Mouse (Mus musculus) large intestine, adult 2 months (tissue): ENCODE measurements around the gene Dad1. TPM values are rescaled to one million over a fixed set of nuclear protein-coding genes. Genes with fewer than 3 reads are reported as not detected.

Source experiments
- DNase-seq: peaks from one replicate; pipeline ENCODE4 v3.0.0-alpha.2; 2012; ENCODE audit warnings: low read depth, low spot score
- WGBS: fragments of 180-500 bp; shearing (Covaris S2); methylation state at CpG from one replicate; pipeline ENCODE4 v1.1.7; 2018; 5-methylcytosine and 5-hydroxymethylcytosine counted together
- polyA plus RNA-seq: library from polyadenylated mRNA; depleted of rRNA; stranded (reverse); fragments of >200 nt; gene quantifications from 2 replicates; pipeline ENCODE4 v1.2.3, GENCODE M21; 2012

Gene Dad1
- polyA plus RNA-seq, 1 experiment = 904 TPM

DNA sequence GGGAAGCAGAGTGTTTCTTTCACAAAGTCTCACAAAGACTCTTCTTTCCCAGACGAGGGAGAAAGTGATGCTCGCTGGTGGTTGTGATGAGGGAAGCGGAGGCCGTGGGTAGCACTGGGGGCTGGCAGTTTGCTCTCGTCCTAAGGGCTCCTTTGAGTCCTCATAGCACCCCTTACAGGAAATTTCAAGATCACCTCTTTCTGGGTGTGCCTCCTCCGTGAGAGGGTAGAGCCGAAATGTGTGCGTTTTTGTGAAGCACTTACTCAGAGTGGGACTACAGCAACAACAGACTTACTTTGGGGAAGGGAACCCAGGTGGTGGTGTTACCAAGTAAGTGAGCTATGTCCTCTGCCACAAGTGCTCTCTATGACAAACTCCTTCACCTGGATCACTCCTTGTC, 42.7 kb downstream of the Dad1 start:
- WGBS = 96% methylated on average over 8 of the region's 8 CpGs
- DNase-seq = no peak

DNA sequence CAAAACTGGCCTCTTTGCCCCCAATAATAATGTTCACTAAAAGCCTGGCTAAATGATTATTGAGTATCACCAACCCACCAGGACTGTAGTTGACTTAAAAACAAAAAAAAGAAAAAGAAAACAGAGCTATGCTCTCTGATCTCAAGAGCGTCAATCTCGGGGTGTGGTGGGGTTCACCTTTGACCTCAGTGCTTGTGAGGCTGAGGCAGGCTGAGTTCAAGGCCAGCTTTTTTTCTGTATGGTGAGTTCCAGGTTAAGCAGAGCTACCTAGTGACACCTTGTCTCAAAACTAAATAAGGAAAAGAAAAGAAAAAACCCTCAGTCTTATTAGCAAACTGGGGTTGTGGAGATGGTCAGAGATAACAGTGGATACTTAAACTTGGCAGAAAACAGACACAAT, 43.5 kb downstream of the Dad1 start:
- WGBS = 78% methylated on average over 2 of the region's 2 CpGs
- no peak for DNase-seq

DNA sequence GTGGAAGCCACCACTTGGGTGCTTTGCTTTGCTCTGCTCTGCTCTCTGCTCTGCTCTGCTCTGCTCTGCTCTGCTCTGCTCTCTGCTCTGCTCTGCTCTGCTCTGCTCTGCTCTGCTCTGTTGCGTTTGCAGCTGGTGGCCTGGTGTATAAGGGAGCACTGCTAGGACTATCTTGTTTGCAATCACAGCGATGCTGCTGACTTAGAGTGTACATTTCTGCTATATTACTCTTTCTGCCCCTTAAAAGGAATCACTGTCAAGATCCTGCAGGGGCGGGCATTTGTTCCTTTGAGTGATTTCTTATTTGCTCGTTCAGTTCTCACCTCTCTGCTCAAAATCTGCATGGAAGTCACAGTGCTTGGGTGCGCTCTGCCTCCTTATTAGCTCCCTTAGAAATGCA, 44.0 kb downstream of the Dad1 start:
- DNase-seq = no peak
- whole genome bisulfite sequencing = 79% methylated on average over 5 of the region's 5 CpGs

DNA sequence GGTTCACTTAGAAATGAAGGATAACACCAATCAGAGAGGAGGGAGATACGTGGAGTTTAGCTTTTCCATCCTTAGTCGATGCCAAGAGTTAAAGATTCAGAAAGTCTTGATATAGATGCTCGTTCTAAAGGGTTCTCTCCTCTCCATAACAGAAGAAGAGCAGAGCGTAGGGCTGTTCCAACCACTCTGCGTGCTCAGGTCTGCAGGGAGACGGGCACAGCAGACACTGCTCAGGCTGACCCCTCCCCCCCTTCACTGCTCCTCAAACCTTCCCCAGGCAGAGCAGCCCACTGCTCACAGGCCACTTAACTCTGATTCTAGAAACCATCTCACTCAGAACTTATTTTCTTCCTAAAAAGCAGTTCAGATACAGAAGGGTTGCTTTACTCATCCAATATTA, 45.2 kb downstream of the Dad1 start:
- 89% methylated on average over 6 of the region's 6 CpGs for WGBS
- DNase-seq = no peak

DNA sequence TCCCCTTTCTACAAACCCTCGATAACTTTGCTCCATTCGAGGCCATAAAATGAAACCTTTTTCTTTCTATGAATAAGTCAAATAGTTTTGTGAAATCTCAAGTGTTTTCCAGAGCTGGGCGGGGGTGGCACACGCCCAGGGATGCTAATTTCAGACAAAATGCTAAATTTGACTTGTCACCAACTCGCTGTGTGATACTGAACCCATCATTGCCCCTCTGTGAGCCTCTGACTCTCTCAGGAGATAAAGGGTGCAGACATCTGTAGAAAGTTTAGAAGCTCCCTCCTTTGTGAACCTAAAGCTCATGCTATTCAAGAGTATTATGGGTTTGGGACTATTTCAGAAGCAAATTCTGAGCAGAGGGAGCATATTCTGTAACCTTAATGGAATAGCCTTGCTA, 46.0 kb downstream of the Dad1 start:
- 68% methylated on average over 5 of the region's 5 CpGs for WGBS

DNA sequence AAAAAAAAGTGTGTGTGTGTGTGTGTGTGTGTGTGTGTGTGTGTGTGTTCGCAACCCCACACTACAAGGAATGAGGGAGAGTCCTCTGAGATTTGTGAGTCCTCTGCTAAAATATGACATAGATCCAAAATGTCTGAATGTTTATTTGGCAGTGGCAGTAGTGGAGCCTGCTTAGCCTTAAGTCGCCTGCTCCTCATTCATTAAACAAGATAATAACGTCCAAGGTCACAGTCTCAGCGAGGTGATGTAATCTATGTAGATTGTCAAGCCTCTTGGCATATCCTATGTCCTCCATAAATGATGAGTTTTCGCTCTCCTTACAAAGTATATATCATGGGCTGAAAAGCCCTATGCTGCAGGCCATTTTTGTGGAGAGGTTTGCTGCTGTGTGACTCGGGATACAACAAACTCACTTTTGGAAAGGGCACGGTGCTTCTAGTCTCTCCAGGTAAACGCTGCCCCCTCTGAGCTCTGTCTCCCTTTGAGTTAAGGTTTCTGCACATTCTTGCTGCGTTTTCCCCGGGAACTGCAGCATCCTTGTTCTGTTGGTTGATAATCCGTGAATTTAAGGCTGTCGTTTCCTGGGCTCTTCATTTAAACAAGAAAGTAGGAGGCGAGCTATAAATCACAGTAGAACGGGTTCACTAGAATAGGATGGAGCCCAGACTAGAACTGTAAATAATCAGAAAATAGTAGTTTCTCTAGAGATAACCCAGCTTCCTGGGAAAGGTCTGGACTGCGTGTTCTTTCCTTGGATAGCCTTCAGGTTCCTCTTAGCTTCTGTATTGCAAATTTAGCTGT, 47.0 kb downstream of the Dad1 start:
- WGBS = 56% methylated on average over 15 of the region's 15 CpGs
- DNase-seq = no peak

More for the DNA sequence above, 46.0 kb downstream of the Dad1 start:
- DNase-seq = no peak

DNA sequence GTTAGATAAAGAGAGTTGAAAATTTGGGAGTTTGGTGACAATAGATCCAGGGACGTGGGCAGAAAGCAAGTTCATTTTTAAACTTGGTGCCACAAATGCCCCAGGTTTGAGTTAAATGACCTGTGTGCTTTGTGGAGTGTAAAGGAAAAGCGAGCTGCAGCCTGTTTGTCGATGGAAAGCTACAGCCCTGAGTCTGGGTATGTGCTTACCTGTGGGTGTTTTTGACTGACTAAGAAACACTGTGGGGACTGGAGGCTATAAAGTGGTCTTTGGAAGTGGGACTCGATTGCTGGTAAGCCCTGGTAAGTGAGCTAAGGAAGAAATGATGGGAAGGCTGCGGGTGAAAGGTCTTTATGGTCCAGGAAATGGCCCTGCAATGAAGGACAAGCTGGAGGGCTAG, 47.6 kb downstream of the Dad1 start:
- DNase-seq = no peak
- 62% methylated on average over 5 of the region's 5 CpGs for WGBS

DNA sequence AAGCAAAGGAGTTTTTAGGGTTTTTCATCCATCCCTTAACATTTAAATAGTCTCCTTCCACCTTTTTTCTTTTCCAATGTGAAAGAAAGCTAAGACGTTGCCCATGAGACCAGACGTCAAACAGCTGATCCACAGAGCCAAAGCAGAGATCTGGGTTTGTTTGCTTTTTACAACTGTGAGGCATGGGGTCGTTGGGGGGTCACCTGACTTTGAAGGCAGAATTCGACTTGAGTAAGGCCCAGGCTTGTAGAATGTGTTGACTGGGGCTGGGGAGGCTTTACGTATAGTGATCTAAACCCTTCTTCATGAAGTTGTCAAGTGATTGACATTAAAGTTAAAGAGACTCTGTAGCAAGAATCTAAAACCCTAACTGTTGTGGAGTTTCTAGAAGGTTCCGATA, 48.0 kb downstream of the Dad1 start:
- WGBS = 69% methylated on average over 6 of the region's 6 CpGs
- no peak for DNase-seq

DNA sequence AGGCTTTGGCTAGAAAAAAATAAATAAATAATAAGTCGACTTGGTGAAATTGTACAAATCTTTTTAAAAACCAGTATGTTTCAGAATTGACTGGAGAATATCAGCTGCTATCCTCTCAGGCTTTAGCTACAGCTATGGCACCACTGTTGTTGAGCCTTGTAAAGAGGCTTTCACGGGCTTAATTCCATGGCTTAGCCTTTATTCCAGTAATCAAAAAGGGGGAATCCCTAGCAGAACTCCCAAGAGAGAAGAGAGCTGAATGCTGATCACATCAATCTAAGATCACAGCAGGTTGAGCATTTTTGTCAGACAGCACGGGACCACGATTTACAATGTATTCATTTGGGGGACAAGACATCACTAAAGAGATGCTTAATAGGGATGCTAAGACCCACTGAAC, 49.1 kb downstream of the Dad1 start:
- no peak for DNase-seq
- 82% methylated on average over 4 of the region's 4 CpGs for WGBS

DNA sequence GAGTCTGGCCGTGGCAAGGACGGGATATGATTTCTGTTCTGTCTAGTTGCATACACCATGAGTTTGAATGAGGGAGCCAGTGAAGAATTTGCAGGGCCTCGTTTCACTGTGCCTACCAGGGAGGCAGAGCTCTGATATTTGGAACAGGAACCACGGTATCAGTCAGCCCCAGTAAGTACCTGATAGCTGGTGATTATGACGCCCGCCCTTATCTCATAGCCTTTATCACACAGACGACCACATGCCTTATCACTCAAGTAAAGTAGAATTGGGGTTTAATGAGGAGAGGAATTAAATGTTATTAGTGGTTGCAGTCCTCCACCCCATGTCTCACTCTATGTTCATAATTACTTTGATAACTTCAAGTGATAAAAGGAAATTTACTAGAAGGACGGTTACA, 49.6 kb downstream of the Dad1 start:
- no peak for DNase-seq
- WGBS = 80% methylated on average over 8 of the region's 8 CpGs

DNA sequence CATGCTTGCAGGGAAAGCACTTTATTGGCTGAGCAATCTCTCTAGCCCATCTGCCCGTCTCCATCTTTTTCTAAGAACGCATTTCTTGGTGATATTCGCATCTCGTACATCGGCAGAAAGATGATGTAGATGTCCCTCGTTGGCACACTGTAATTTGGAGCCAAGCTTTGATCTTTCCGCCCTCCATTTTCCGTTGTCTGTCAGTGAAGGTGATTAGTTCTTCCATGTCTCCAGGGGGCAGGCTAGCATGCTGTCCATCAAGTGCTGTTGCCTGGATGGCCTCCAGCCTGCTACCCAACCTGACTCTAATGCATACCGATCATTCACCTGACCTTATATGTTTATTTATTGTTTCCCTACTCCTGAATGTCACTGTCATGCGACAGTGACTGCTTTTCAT, 50.1 kb downstream of the Dad1 start:
- 94% methylated on average over 10 of the region's 10 CpGs for WGBS
- DNase-seq = no peak

DNA sequence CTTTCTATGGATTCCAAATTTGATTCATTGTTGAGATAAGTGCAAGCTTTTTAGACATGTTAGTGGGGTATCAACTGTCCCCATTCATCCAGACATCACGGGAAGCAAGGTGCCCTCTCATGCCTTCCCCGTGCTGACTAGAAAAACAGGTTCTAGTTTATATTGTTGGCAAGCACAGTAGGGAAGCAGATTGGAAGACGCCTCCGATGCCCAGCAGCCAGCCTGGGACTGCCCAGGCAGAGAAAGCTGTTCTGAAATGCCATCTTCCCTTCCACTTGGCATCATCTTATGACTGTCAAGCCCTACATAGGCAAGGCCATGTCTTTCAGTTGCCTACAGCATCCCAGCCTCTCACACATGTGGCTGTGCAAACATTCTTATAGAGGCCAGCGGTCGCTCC, 50.7 kb downstream of the Dad1 start:
- 68% methylated on average over 6 of the region's 6 CpGs for WGBS
- DNase-seq = no peak

DNA sequence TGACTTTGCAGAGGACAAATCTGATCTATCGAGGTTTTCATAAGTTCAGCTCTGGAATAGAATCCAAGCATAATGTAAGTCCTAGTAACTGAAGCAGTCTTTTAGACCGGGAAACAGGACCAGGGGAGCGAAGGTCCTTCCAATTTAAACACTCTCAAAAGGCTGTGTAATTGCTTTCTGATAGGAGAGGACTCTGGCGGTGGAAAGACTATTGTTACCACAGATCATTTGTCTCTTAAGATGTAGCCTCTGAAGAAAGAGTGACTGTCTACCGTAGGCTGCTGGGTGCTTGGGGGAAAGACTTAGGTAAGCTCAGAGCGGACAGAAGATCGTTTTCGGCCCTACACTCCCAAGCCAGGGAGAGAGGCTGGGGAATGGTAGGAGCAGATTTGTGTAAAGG, 53.5 kb downstream of the Dad1 start:
- WGBS = 70% methylated on average over 8 of the region's 8 CpGs
- DNase-seq = no peak

DNA sequence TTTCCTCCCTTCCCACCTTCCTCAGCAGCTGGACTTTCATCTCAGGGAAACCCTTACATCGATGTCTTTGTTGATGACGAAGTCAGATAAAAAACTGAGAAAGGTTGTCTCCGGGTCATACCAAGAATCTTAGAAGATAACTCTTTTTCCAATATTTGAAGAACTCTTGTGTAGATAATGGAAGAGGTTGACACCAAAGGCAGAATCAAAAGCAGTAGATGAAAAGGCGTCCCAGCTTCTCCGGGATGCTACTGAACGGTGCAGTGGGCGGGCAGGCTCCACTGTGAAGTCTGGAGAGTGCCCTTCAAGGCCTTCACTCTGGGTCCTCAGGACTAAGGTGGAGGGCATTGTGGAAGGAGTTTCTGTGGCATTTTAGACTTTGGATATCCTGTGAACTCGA, 54.2 kb downstream of the Dad1 start:
- DNase-seq = no peak
- 82% methylated on average over 8 of the region's 8 CpGs for WGBS

DNA sequence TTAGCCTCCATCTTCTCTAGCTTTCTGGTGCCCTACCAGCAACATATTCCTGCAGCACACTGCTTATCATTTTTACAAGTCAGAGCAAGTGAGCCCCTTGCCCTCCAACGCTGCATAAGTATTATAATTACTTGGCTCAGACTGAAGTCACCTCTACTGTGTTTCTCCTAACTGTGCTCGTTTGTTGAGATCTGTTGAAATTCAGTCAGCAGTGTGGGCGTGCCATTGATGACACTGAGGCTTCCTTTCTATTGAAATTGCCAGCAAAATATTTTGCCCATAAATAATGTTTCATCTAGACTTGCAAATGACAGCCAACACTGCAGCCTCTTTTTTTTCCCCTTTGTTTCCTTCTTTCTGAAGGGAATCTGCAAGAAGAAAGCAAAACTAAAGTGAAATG, 56.2 kb downstream of the Dad1 start:
- no peak for DNase-seq
- 55% methylated on average over 3 of the region's 3 CpGs for WGBS

DNA sequence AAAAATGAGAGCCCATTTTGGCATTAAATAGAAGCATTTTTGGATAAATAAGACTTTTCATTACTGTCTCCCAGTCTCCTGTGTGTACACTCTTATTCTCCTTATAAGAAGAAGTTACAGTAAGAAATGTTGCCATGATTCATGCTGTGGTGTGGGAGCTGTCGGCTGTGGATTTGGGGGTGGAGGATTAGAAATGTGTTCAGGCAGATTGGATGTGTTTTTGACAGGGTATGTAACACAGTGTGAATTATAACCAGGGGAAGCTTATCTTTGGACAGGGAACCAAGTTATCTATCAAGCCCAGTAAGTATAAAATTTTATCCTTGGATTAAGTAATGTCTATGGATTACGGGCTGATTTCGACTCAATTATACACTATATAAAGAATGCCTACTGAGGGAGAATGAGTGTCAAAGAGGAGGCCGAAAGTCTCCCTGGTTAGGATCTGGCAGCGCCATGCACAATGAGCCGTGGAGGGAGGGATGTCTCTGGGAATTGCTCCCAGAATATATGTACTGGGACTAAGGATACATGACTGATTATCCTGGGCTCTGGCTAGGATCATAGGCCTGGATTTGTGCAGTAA, 58.0 kb downstream of the Dad1 start:
- WGBS = 92% methylated on average over 6 of the region's 6 CpGs

DNA sequence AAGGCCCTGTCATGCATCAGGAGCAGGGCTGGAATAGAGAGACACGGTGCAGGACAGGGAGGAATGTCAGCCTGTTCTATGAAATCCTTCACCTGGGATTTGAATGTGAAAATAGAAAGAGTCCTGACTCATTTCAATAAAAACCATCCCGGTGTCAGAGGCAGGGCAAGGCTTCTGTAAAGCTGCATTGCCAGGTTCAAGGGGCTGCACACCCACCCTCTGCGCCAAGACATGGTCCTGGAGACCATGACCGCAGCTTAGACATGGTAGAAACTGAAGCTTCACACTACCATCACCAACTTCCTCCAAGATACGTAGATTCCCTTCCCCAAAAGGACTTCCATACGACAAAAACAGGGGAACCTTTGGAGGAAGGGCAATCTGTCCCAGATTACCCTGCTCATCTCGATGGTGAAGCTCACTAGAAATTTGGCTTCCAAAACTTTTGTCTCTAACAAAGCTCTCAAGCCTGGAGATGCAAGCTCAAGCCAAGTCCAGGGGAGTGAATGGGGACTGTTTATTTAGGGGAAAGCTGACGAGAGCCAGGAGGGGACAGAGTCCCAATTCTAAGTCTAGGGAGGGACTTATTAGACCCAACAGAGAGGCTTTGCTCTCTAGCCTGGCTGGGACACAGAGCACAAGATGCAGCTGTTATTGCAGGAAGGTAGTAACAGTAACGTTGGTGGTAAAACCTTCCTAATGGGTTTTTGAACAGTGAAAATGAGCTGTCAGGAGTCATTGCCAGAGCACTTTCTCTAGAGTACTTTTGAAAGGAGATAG, 60.4 kb downstream of the Dad1 start:
- no peak for DNase-seq
- WGBS = 74% methylated on average over 9 of the region's 9 CpGs

More for the DNA sequence above, 58.0 kb downstream of the Dad1 start:
- DNase-seq = no peak

DNA sequence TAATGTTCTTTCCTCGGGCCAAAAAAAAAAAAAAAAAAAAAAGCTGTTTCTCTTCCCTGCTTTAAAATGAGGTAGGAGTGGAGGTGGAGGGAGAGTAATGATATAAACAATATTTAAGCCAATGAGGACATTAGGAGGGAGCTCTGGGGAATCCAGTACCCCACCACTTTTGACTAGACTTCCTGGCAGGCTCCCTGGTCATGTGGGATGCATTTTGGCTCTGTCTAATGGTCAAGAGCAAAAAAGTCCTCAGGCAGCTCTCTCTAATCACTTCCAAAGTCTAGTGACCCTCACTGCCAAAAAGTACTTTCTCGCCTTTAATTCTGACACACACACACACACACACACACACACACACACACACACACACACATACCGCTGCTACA, 61.4 kb downstream of the Dad1 start:
- no peak for DNase-seq
- 71% methylated on average over 3 of the region's 3 CpGs for WGBS

DNA sequence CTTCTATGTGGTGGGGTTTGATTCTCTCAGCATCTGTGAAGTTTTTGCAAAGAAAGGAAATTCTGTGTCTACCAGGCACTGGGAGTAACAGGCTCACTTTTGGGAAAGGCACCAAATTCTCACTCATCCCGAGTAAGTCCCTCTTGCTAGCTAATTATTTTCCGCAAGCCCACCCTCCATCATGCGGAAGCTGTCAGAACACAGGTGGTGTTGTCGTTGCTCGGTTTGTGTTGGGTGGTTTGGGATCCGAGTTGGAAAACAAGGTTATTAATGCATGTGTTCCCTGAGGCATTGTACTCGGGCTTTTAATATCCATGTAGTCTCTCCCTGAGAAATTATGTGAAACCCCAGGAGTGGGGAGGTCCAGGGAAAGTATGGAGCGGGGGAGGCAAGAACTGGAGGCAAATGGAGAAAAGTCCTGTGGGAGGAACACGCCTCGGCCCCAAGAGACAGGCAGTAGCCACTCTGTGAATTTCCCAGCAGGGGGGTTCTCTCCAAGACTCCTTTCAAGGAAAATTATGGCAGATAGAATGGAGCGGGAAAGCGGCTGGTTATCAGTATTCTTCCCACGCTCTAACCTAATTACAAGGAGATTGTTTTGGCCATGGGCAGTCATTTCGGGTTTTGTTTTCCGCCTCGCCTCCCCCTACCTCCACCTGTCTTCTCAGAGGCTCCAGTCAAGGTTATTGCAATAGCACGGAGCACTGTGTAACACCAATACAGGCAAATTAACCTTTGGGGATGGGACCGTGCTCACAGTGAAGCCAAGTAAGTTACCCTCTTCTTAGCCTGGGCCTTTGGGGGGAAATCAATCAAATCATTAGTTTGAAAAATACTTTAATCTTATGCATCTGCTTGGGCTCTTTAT, 62.1 kb downstream of the Dad1 start:
- WGBS = 75% methylated on average over 18 of the region's 18 CpGs

DNA sequence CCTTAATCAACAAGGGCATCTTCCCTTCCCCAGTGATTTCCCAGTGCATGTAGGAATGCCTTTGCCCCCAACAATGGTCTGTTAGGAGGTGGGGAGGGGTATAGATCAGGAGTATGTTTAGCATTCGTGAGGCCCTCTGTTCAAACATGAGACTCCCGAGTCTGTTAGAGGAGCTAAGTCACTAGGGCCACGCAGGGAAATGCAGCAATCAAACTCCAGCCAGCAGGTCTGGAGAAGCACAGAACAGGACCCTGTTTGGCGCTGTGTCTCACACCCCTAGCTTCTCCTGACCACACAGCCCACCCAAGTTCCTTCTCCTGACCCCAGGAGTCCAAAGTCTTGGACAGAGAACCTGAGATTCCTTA, 62.9 kb downstream of the Dad1 start:
- 39% methylated on average over 4 of the region's 4 CpGs for WGBS
- no peak for DNase-seq

More for the DNA sequence above, 62.1 kb downstream of the Dad1 start:
- no peak for DNase-seq
